Mouse (Mus musculus) limb, embryonic 14.5 days (tissue): ENCODE measurements around the gene Ybx3. TPM values are rescaled to one million over a fixed set of nuclear protein-coding genes. Genes with fewer than 3 reads are reported as not detected.

ENCODE experiments used
- ATAC-seq: fragments of 200-750 bp; cut with Nextera tagmentation; 2 replicates; pipeline ENCODE4 v1.8.0; 2017; ENCODE audit warnings: low read depth, moderate number of reproducible peaks, moderate TSS enrichment; ENCODE audit not compliant: low FRiP score
- DNase-seq: peaks from one replicate; pipeline ENCODE4 v3.0.0-alpha.2; 2015; ENCODE audit warnings: low spot score
- H3K27ac ChIP-seq: fragments of 300-500 bp; sonication (generic); replicated peaks from 2 replicates; pipeline ENCODE4 v1.5.1; 2014; ENCODE audit warnings: low read depth, mild to moderate bottlenecking, low read length, moderate library complexity, mixed read lengths
- H3K27me3 ChIP-seq: fragments of 300-500 bp; sonication (generic); 2 replicates; pipeline ENCODE4 v1.6.1; 2014; ENCODE audit warnings: low read length, mixed read lengths; ENCODE audit not compliant: control insufficient read depth, insufficient read depth
- H3K36me3 ChIP-seq: fragments of 300-500 bp; sonication (generic); 2 replicates; pipeline ENCODE4 v1.6.1; 2014; ENCODE audit warnings: mild to moderate bottlenecking, low read length, moderate library complexity, mixed read lengths; ENCODE audit not compliant: control insufficient read depth, insufficient read depth
- H3K4me1 ChIP-seq: fragments of 300-500 bp; sonication (generic); 2 replicates; pipeline ENCODE4 v1.6.1; 2014; ENCODE audit warnings: antibody characterized with exemption, low read length, mixed read lengths; ENCODE audit not compliant: control insufficient read depth, insufficient read depth
- H3K4me2 ChIP-seq: fragments of 300-500 bp; sonication (generic); replicated peaks from 2 replicates; pipeline ENCODE4 v1.6.1; 2014; ENCODE audit warnings: low read depth, mild to moderate bottlenecking, low read length, moderate library complexity; ENCODE audit not compliant: severe bottlenecking
- H3K4me3 ChIP-seq: fragments of 300-500 bp; sonication (generic); replicated peaks from 2 replicates; pipeline ENCODE4 v1.5.1; 2014; ENCODE audit warnings: low read length
- H3K9ac ChIP-seq: fragments of 300-500 bp; sonication (generic); 2 replicates; pipeline ENCODE4 v1.6.1; 2014; ENCODE audit warnings: mild to moderate bottlenecking, low read depth, low read length, moderate library complexity; ENCODE audit not compliant: severe bottlenecking
- H3K9me3 ChIP-seq: fragments of 300-500 bp; sonication (generic); 2 replicates; pipeline ENCODE4 v1.6.1; 2016; ENCODE audit warnings: low read length; ENCODE audit not compliant: control insufficient read depth
- POLR2A ChIP-seq: fragments of 200-500 bp; IDR thresholded peaks from 2 replicates; pipeline ENCODE4 v1.8.0; 2012; ENCODE audit warnings: inconsistent platforms, mild to moderate bottlenecking, moderate library complexity, borderline replicate concordance; ENCODE audit not compliant: insufficient read depth, insufficient read length; ENCODE audit errors: extremely low read depth
- WGBS: fragments of 180-500 bp; shearing (Covaris S2); extraction: QIAGEN DNeasy Blood & Tissue Kit; methylation state at CpG from one replicate; pipeline ENCODE4 v1.1.7; 2014; 5-methylcytosine and 5-hydroxymethylcytosine counted together
- polyA plus RNA-seq, 2 experiments: library from polyadenylated mRNA; depleted of rRNA in 1 of 2; stranded (reverse) in 1 of 2; unstranded in 1 of 2; fragments of >200 nt; fragmentation: Nextera tagmentation in 1 of 2; extraction: Ambion mirVana in 1 of 2; gene quantifications; 2 replicates each; pipeline versions ENCODE4 v1.2.1 to v1.2.3; 2012 to 2014

The Ybx3 gene
- polyA plus RNA-seq, 2 experiments = 77.9 to 219 TPM

- Histone ChIP-seq H3K27me3 (no peaks in the 10 kb centered on the region), H3K4me3 (no peak overlapping the region), H3K9ac (no peak overlapping the region), H3K4me1 (no peaks in the 10 kb centered on the region), H3K27ac (no peak overlapping the region), H3K36me3 (no peaks in the 10 kb centered on the region), H3K4me2 (no peak overlapping the region), H3K9me3 (no peaks in the 10 kb centered on the region)
- whole genome bisulfite sequencing = 74% methylated on average over 2 of the region's 2 CpGs
- no peak for TF ChIP-seq POLR2A
- ATAC-seq (no peak), DNase-seq (peak; percentile 14)
Measured at GRCm38 (mm10) chr6:131347026-131347425, 41.2 kb downstream of the Ybx3 start.

DNA sequence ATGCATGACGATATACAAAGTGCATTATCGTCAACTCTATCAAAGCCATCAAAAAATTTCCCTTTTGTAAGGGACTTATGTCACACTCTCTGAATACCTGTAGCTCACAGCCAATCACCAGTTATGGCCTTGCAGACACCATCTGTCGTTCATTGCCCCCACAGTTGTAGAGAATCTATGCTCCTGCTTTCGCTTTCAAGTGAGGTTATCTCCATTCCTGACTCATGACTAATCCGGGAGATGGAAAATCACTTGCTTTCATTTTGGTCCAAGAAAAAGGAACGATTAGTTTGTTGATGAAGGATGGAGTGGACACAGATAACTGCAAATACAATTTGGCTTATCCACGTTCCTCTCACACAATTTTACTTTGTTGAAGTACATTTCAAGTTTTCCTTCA, 43.9 kb downstream of the Ybx3 start:
- no peak overlapping the region for H3K9ac ChIP-seq
- 82% methylated on average over 7 of the region's 7 CpGs for WGBS
- no peak overlapping the region for H3K4me2 ChIP-seq
- TF ChIP-seq POLR2A = no peak
- ATAC-seq (no peak), DNase-seq (no peak)
- no peak overlapping the region for H3K4me3 ChIP-seq
- H3K9me3 ChIP-seq = no peaks in the 10 kb centered on the region
- H3K27ac ChIP-seq = no peak overlapping the region
- no peaks in the 10 kb centered on the region for H3K4me1 ChIP-seq
- H3K36me3 ChIP-seq = no peaks in the 10 kb centered on the region
- no peaks in the 10 kb centered on the region for H3K27me3 ChIP-seq

- no peak for TF ChIP-seq POLR2A
- H3K36me3 ChIP-seq = no peaks in the 10 kb centered on the region
- no peak for ATAC-seq
- H3K27me3 ChIP-seq = no peaks in the 10 kb centered on the region
- H3K9ac ChIP-seq = no peak overlapping the region
- 52% methylated on average over 3 of the region's 3 CpGs for whole genome bisulfite sequencing
- no peak overlapping the region for H3K4me3 ChIP-seq
- no peaks in the 10 kb centered on the region for H3K4me1 ChIP-seq
- H3K9me3 ChIP-seq = no peaks in the 10 kb centered on the region
- H3K27ac ChIP-seq = no peak overlapping the region
- no peak for DNase-seq
- no peak overlapping the region for H3K4me2 ChIP-seq
Measured at GRCm38 (mm10) chr6:131340082-131340481, 48.2 kb downstream of the Ybx3 start.

GRCm38 (mm10) chr6:131339309-131339708, 49.0 kb downstream of the Ybx3 start:
- Histone ChIP-seq H3K4me1 (no peaks in the 10 kb centered on the region), H3K9ac (no peak overlapping the region), H3K27ac (no peak overlapping the region), H3K4me3 (no peak overlapping the region), H3K9me3 (no peaks in the 10 kb centered on the region), H3K4me2 (no peak overlapping the region), H3K36me3 (no peaks in the 10 kb centered on the region), H3K27me3 (no peaks in the 10 kb centered on the region)
- ATAC-seq (no peak), DNase-seq (no peak)
- no peak for TF ChIP-seq POLR2A
- 86% methylated on average over 3 of the region's 3 CpGs for WGBS

DNA sequence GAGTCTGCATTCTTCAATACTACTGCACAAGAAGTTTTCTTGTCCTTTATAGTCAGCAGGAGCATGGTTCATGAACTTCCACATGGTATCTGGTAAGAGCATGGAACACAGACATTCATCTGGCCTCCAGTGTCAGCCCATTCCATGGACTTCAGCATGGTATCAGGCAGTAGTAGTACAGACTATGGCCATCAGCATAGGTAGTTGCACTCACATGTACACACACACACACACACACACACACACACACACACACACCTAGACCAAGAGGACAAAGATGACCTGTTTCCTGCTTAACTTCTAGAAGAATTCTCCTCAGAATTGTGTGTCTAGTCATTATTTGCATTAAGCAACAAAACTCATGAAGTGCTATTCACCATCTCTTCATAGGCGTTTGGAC, 49.5 kb downstream of the Ybx3 start:
- ATAC-seq = no peak

GRCm38 (mm10) chr6:131327076-131327475, 61.2 kb downstream of the Ybx3 start:
- Histone ChIP-seq H3K9me3 (no peaks in the 10 kb centered on the region), H3K9ac (no peak overlapping the region), H3K36me3 (no peaks in the 10 kb centered on the region), H3K27ac (no peak overlapping the region), H3K4me1 (no peaks in the 10 kb centered on the region), H3K27me3 (no peaks in the 10 kb centered on the region), H3K4me2 (no peak overlapping the region), H3K4me3 (no peak overlapping the region)
- ATAC-seq = no peak
- TF ChIP-seq POLR2A = no peak
- 96% methylated on average over 2 of the region's 2 CpGs for WGBS
- DNase-seq = no peak

More for the DNA sequence above, 49.5 kb downstream of the Ybx3 start:
- Histone ChIP-seq H3K9me3 (no peaks in the 10 kb centered on the region), H3K4me2 (no peak overlapping the region), H3K27ac (no peak overlapping the region), H3K4me3 (no peak overlapping the region), H3K27me3 (no peaks in the 10 kb centered on the region), H3K36me3 (no peaks in the 10 kb centered on the region), H3K4me1 (no peaks in the 10 kb centered on the region), H3K9ac (no peak overlapping the region)
- 87% methylated on average over 1 of the region's 1 CpGs for WGBS
- no peak for DNase-seq
- TF ChIP-seq POLR2A = no peak
